Comparison of ENCODE assay signal across 7 mouse cellular contexts in genomic region chr3:51701281-51701751, GRCm38 (mm10). TPM values are rescaled to one million over a fixed set of nuclear protein-coding genes. Genes with fewer than 3 reads are reported as not detected.
DNase-seq lines count a peak whose midpoint lies in the region; ATAC-seq lines count a peak whose summit lies in the region.

No protein-coding gene starts in this region.

- ATAC-seq in intestine, embryonic 14.5 days (replicated peaks; ENCODE audit: low FRiP score, low TSS enrichment, low read depth), result peak; percentile 95
- ATAC-seq in megakaryocyte-erythroid progenitor cell, adult 5-6 weeks (replicated peaks; ENCODE audit: low FRiP score, low TSS enrichment, poor library complexity, severe bottlenecking), result peak; percentile 90

- peak; percentile 75 for DNase-seq in adrenal gland, adult 2 months
- peak; percentile 94 for DNase-seq in embryo, embryonic 10.5 days (ENCODE audit: low spot score)
- DNase-seq in gastrocnemius, postnatal 25 days, result peak; percentile 79
- peak; percentile 92 for DNase-seq in intestine, embryonic 14.5 days (ENCODE audit: low spot score)
- peak; percentile 71 to 89 for DNase-seq in left cerebral cortex, postnatal 10 days (ENCODE audit: extremely low spot score in 1 of 2, low spot score in 2 of 2)
- DNase-seq in right cerebral cortex, postnatal 25 days, result peak; percentile 77

- no peaks in the 10 kb centered on the region for H3K36me3 ChIP-seq in intestine, embryonic 14.5 days (ENCODE audit: control insufficient read depth, insufficient read depth, low read length)

- WGBS in intestine, embryonic 14.5 days, result under 1% methylated on average over 27 of the region's 27 CpGs

- H3K9ac ChIP-seq in intestine, embryonic 14.5 days (ENCODE audit: low read length), result peak overlapping the region; percentile 39

- no peaks in the 10 kb centered on the region for H3K27me3 ChIP-seq in intestine, embryonic 14.5 days (replicated peaks; ENCODE audit: control insufficient read depth, insufficient read depth, low read length)

- no peaks in the 10 kb centered on the region for H3K9me3 ChIP-seq in intestine, embryonic 14.5 days (ENCODE audit: control insufficient read depth, low read length)

- peak overlapping the region; percentile 75 for H3K27ac ChIP-seq in intestine, embryonic 14.5 days (ENCODE audit: low read depth)

- intact Hi-C loops in left cerebral cortex, postnatal 10 days (cut with DNase I), result loop anchor here (1.0 to 5.0 kb wide), 3 partner anchors 306 to 541 kb away; no protein-coding TSS in a partner anchor

- H3K4me2 ChIP-seq in intestine, embryonic 14.5 days (ENCODE audit: low read length), result peak overlapping the region; percentile 59

- H3K4me1 ChIP-seq in intestine, embryonic 14.5 days (replicated peaks; ENCODE audit: control insufficient read depth, insufficient read depth, low read length), result peaks cover 25% of the 10 kb centered on the region

- H3K4me3 ChIP-seq in intestine, embryonic 14.5 days (ENCODE audit: low read depth, low read length), result peak overlapping the region; percentile 35

RNA-seq across cellular contexts. Expression of gene Mgst2, which starts 41.2 kb away (rescaled TPM):
- 100 to 1,000 TPM; 189 to 200 TPM for total RNA-seq in adrenal gland, adult 2 months (2021)
- polyA plus RNA-seq in adrenal gland, adult 2 months (2012; rRNA removed), result 2.6 and 3.3 TPM in 2 replicates
- total RNA-seq in gastrocnemius, postnatal 25 days (2021), result under 1 TPM; 0.80 to 0.87 TPM
- 13.8 and 15.5 TPM in 2 replicates for polyA plus RNA-seq in intestine, embryonic 14.5 days (2014; fragmentation: Nextera tagmentation; extraction: Ambion mirVana)
- under 1 TPM; 0.67 to 0.81 TPM for total RNA-seq in left cerebral cortex, postnatal 10 days (2021)
- 8.3 and 8.9 TPM in 2 replicates for total RNA-seq in megakaryocyte-erythroid progenitor cell, adult 5-6 weeks (2014; fragmentation: Nextera tagmentation)
- 0.19 and 0.66 TPM in 2 replicates for total RNA-seq in megakaryocyte-erythroid progenitor cell, adult 5-6 weeks (2017)

Comparison
In these comparisons a context has a peak if more than half of its experiments do, and no peak if none do; other contexts are left out.
1. Peak in every context shown above with its lines: DNase-seq, ATAC-seq, H3K4me3 ChIP-seq and H3K27ac ChIP-seq.
2. RNA of gene Mgst2, which starts 41.2 kb away (total RNA-seq): 189 to 200 TPM in adrenal gland, adult 2 months; 0.19 to 8.9 TPM in megakaryocyte-erythroid progenitor cell, adult 5-6 weeks, 0.80 to 0.87 TPM in gastrocnemius, postnatal 25 days and 0.67 to 0.81 TPM in left cerebral cortex, postnatal 10 days; every median in the first group is over 10 times any median in the second.